Mouse (Mus musculus): ENCODE results near the gene Xrcc2. TPM values are rescaled to one million over a fixed set of nuclear protein-coding genes. Genes with fewer than 3 reads are reported as not detected.
"Not testable (repeated sequence)": the region's sequence is repeated elsewhere in the genome, so short reads cannot be mapped to it uniquely, and the experiment has no call there.

Gene Xrcc2
- polyA plus RNA-seq (2015; fragmentation: Nextera tagmentation; extraction: Ambion mirVana), result 2.7 and 3.0 TPM in 2 replicates

- peak within 1 kb of the TSS; percentile 88 for H3K4me3 ChIP-seq (ENCODE audit: low read depth, low read length)
- H3K9ac ChIP-seq (ENCODE audit: low read depth, low read length), result peak within 1 kb of the TSS; percentile 87
- H3K9me3 ChIP-seq (replicated peaks; ENCODE audit: control insufficient read depth, low read length), result no peaks in the 10 kb centered on the region
- peaks cover 7% of the 10 kb centered on the region for H3K4me1 ChIP-seq (ENCODE audit: control insufficient read depth, low read depth, low read length)
- peak within 1 kb of the TSS; percentile 74 for H3K27ac ChIP-seq (ENCODE audit: low read length)
- H3K36me3 ChIP-seq (ENCODE audit: control insufficient read depth, insufficient read depth), result no peaks in the 10 kb centered on the region
- WGBS (ENCODE audit: insufficient replicate concordance), result 8% methylated on average over 51 of the region's 51 CpGs
- peak; percentile 94 for ATAC-seq (ENCODE audit: low read depth)
- H3K27me3 ChIP-seq (ENCODE audit: control insufficient read depth, insufficient read depth, low read depth, low read length), result no peaks in the 10 kb centered on the region
- H3K4me2 ChIP-seq (ENCODE audit: low read depth, low read length), result peak within 1 kb of the TSS; percentile 86
Observed at GRCm38 (mm10) chr5:25705567-25706349, at the start of gene Xrcc2. TSS of gene Xrcc2 (minus strand) at chr5:25705825.

GRCm38 (mm10) chr5:25754236-25754766, 48.7 kb upstream of the Xrcc2 start:
- H3K9ac ChIP-seq (ENCODE audit: low read depth, low read length), result no peak overlapping the region
- H3K4me2 ChIP-seq (ENCODE audit: low read depth, low read length), result no peak overlapping the region
- no peak overlapping the region for H3K4me3 ChIP-seq (ENCODE audit: low read depth, low read length)
- ATAC-seq (ENCODE audit: low read depth), result no peak
- H3K4me1 ChIP-seq (ENCODE audit: control insufficient read depth, low read depth, low read length), result no peaks in the 10 kb centered on the region; the same call in 1 of the 2 replicates
- WGBS (ENCODE audit: insufficient replicate concordance), result 23% methylated on average over 2 of the region's 2 CpGs
- no peak overlapping the region for H3K27ac ChIP-seq (ENCODE audit: low read length)
- H3K9me3 ChIP-seq (replicated peaks; ENCODE audit: control insufficient read depth, low read length), result no peaks in the 10 kb centered on the region
- no peaks in the 10 kb centered on the region for H3K27me3 ChIP-seq (ENCODE audit: control insufficient read depth, insufficient read depth, low read depth, low read length)
- no peaks in the 10 kb centered on the region for H3K36me3 ChIP-seq (ENCODE audit: control insufficient read depth, insufficient read depth)

DNA sequence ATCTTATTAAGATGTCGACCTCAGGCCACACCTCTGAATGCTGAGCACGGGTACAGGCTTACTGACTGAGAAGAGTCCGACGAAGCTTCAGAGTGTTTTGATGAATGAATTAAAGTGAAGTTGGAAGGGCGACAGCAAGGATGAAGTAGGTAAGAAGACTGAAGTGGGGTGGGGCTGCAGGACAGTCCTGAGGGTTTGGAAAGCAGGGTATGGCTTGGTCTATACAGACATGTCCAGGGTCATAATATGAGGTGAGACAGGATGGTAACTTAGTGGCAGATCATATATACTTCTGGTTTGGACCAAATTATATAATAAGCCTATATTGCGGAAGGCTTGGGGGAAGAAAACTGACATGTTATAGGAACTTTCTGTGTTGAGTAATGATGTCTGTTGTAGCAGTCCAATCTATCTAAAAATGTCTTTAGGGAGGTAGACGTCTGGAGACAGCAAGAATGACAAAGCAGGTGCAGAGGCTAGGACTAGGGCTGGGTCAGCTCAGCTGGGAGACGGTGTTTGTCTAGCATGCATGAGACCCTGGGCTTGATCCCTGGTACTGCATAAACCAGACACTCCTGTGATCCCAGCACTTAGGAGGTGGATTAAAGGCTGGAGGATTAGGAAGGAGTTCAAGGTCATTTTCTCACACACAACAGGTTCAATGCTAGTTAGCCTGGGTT, 48.1 kb upstream of the Xrcc2 start:
- Histone ChIP-seq H3K4me3 (ENCODE audit: low read depth, low read length) (no peak overlapping the region), H3K27ac (ENCODE audit: low read length) (no peak overlapping the region), H3K9ac (ENCODE audit: low read depth, low read length) (no peak overlapping the region), H3K4me2 (ENCODE audit: low read depth, low read length) (no peak overlapping the region), H3K36me3 (ENCODE audit: control insufficient read depth, insufficient read depth) (no peaks in the 10 kb centered on the region), H3K9me3 (replicated peaks; ENCODE audit: control insufficient read depth, low read length) (no peaks in the 10 kb centered on the region), H3K4me1 (ENCODE audit: control insufficient read depth, low read depth, low read length) (no peaks in the 10 kb centered on the region), H3K27me3 (ENCODE audit: control insufficient read depth, insufficient read depth, low read depth, low read length) (no peaks in the 10 kb centered on the region)
- 44% methylated on average over 8 of the region's 8 CpGs for WGBS (ENCODE audit: insufficient replicate concordance)
- ATAC-seq (ENCODE audit: low read depth), result no peak

DNA sequence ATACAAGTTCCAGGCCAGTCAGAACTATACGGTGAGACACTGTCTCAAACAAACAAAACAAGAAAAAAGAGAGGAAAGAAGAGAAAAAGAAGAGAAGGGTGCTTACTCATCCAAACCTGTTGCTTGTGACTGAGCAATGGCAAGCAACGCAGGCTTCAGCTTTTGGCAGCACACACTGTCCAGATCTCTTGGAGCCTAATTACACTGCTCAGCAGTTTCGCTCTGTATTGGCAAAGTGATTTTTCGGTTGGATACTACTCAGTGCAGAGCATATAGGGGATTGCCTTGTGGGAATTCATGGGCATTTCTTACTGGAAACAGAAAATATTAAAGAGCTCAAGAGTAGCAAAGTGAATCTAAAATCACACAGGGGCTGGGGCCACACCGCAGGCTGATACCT, 47.2 kb upstream of the Xrcc2 start:
- Histone ChIP-seq H3K4me2 (ENCODE audit: low read depth, low read length) (no peak overlapping the region), H3K9me3 (replicated peaks; ENCODE audit: control insufficient read depth, low read length) (no peaks in the 10 kb centered on the region), H3K27ac (ENCODE audit: low read length) (no peak overlapping the region), H3K36me3 (ENCODE audit: control insufficient read depth, insufficient read depth) (no peaks in the 10 kb centered on the region), H3K27me3 (ENCODE audit: control insufficient read depth, insufficient read depth, low read depth, low read length) (no peaks in the 10 kb centered on the region), H3K4me3 (ENCODE audit: low read depth, low read length) (no peak overlapping the region), H3K4me1 (ENCODE audit: control insufficient read depth, low read depth, low read length) (no peaks in the 10 kb centered on the region), H3K9ac (ENCODE audit: low read depth, low read length) (no peak overlapping the region)
- WGBS (ENCODE audit: insufficient replicate concordance), result 64% methylated on average over 5 of the region's 5 CpGs
- ATAC-seq (ENCODE audit: low read depth), result no peak

DNA sequence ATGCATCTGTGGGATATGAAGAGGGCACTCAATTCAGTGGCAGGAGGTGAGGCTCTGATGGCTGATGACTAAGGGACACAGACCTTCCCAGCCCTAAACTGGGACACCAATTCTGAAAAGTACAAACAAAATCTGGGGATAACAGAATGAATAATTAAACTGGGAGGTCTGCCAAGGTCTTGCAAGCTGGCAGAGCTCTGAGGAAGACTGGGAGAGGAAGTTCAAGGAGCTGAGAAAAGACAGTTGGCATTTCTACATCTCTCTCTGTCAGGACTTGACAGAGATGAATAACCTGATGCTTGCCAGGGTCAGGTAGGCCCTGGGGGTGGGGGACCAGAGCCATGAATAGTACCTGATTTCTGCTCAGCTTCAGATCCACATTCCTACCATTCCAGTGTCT, 45.9 kb upstream of the Xrcc2 start:
- no peaks in the 10 kb centered on the region for H3K36me3 ChIP-seq (ENCODE audit: control insufficient read depth, insufficient read depth)
- H3K27ac ChIP-seq (ENCODE audit: low read length), result no peak overlapping the region
- ATAC-seq (ENCODE audit: low read depth), result no peak
- H3K4me3 ChIP-seq (ENCODE audit: low read depth, low read length), result no peak overlapping the region
- no peaks in the 10 kb centered on the region for H3K27me3 ChIP-seq (ENCODE audit: control insufficient read depth, insufficient read depth, low read depth, low read length)
- H3K4me2 ChIP-seq (ENCODE audit: low read depth, low read length), result no peak overlapping the region
- no peak overlapping the region for H3K9ac ChIP-seq (ENCODE audit: low read depth, low read length)
- no peaks in the 10 kb centered on the region for H3K9me3 ChIP-seq (replicated peaks; ENCODE audit: control insufficient read depth, low read length)
- no peaks in the 10 kb centered on the region for H3K4me1 ChIP-seq (ENCODE audit: control insufficient read depth, low read depth, low read length)

DNA sequence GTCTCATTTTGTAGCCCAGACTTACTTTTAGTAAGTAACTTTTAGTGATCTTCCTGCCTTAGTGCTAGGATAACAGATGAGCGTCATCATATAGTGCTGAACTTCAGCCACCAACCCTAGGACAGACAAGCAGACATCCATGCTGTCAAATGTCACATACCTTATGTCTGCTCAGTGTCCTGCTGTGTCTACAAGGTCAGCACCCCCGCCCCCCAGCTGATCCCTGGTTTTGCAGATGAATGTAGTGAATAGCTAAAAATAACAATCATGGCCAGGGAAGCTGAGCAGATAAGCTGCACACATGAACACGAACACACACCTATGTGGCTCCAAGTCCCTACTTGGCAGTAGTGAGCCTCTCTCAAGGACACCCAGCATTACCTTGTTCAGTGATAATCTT, 43.0 kb upstream of the Xrcc2 start:
- ATAC-seq (ENCODE audit: low read depth), result no peak
- no peak overlapping the region for H3K4me3 ChIP-seq (ENCODE audit: low read depth, low read length)
- no peaks in the 10 kb centered on the region for H3K27me3 ChIP-seq (ENCODE audit: control insufficient read depth, insufficient read depth, low read depth, low read length)
- H3K4me2 ChIP-seq (ENCODE audit: low read depth, low read length), result no peak overlapping the region
- no peaks in the 10 kb centered on the region for H3K9me3 ChIP-seq (replicated peaks; ENCODE audit: control insufficient read depth, low read length)
- H3K9ac ChIP-seq (ENCODE audit: low read depth, low read length), result no peak overlapping the region
- no peaks in the 10 kb centered on the region for H3K4me1 ChIP-seq (ENCODE audit: control insufficient read depth, low read depth, low read length)
- H3K27ac ChIP-seq (ENCODE audit: low read length), result no peak overlapping the region
- WGBS (ENCODE audit: insufficient replicate concordance), result 45% methylated on average over 3 of the region's 3 CpGs
- no peaks in the 10 kb centered on the region for H3K36me3 ChIP-seq (ENCODE audit: control insufficient read depth, insufficient read depth)

DNA sequence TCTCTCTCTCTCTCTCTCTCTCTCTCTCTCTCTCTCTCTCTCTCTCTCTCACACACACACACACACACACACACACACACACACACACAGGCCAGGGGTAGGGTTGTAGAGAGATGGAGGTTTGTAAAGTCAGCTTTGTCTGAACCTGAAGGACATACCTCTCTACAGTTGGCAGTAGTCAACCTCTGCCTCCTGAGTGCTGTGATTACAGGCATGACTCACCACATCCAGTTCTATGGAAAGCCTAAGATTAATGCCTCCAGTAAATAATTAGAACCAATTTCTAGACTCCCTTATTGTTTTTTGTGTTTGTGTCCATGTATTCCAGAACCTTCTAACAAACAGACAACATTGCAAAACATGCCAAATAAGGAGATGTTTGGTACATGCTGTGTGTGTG, 42.3 kb upstream of the Xrcc2 start:
- H3K4me1 ChIP-seq (ENCODE audit: control insufficient read depth, low read depth, low read length), result no peaks in the 10 kb centered on the region
- no peaks in the 10 kb centered on the region for H3K36me3 ChIP-seq (ENCODE audit: control insufficient read depth, insufficient read depth)
- no peak overlapping the region for H3K9ac ChIP-seq (ENCODE audit: low read depth, low read length)
- H3K4me2 ChIP-seq (ENCODE audit: low read depth, low read length), result no peak overlapping the region
- H3K9me3 ChIP-seq (replicated peaks; ENCODE audit: control insufficient read depth, low read length), result no peaks in the 10 kb centered on the region
- ATAC-seq (ENCODE audit: low read depth), result no peak
- H3K27me3 ChIP-seq (ENCODE audit: control insufficient read depth, insufficient read depth, low read depth, low read length), result no peaks in the 10 kb centered on the region
- no peak overlapping the region for H3K4me3 ChIP-seq (ENCODE audit: low read depth, low read length)
- no peak overlapping the region for H3K27ac ChIP-seq (ENCODE audit: low read length)

GRCm38 (mm10) chr5:25738902-25739301, 33.3 kb upstream of the Xrcc2 start:
- not testable (repeated sequence) for H3K4me1 ChIP-seq (ENCODE audit: control insufficient read depth, low read depth, low read length); H3K4me2 ChIP-seq (ENCODE audit: low read depth, low read length); H3K9ac ChIP-seq (ENCODE audit: low read depth, low read length); H3K9me3 ChIP-seq (replicated peaks; ENCODE audit: control insufficient read depth, low read length); H3K27ac ChIP-seq (ENCODE audit: low read length); H3K4me3 ChIP-seq (ENCODE audit: low read depth, low read length); H3K36me3 ChIP-seq (ENCODE audit: control insufficient read depth, insufficient read depth); ATAC-seq (ENCODE audit: low read depth); H3K27me3 ChIP-seq (ENCODE audit: control insufficient read depth, insufficient read depth, low read depth, low read length)
- 63% methylated on average over 1 of the region's 1 CpGs for WGBS (ENCODE audit: insufficient replicate concordance)

DNA sequence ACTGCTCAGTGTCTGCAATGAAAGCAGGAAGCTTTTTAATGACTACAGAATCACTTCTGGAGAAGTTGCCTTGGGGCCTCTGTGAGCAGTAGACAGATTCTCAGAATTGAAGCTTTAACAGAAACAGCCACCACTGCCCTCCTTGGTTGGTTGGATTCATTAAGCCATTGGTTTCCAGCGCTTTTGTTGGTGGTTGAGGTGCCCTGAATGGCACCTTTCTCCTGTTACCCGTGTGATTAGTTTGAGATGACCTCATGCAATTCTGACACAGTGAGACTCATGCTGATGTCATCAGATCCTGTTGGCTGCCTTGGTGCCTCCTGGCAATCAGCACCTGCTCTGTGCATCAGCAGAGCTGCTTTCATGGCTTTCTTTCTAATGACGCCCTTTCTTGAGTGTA, 32.8 kb upstream of the Xrcc2 start:
- Histone ChIP-seq H3K27ac (ENCODE audit: low read length) (no peak overlapping the region), H3K9me3 (replicated peaks; ENCODE audit: control insufficient read depth, low read length) (no peaks in the 10 kb centered on the region), H3K9ac (ENCODE audit: low read depth, low read length) (no peak overlapping the region), H3K4me2 (ENCODE audit: low read depth, low read length) (no peak overlapping the region), H3K4me3 (ENCODE audit: low read depth, low read length) (no peak overlapping the region), H3K36me3 (ENCODE audit: control insufficient read depth, insufficient read depth) (no peaks in the 10 kb centered on the region), H3K4me1 (ENCODE audit: control insufficient read depth, low read depth, low read length) (no peaks in the 10 kb centered on the region), H3K27me3 (ENCODE audit: control insufficient read depth, insufficient read depth, low read depth, low read length) (no peaks in the 10 kb centered on the region)
- 54% methylated on average over 3 of the region's 3 CpGs for WGBS (ENCODE audit: insufficient replicate concordance)
- no peak for ATAC-seq (ENCODE audit: low read depth)
